21 mouse cellular contexts compared by ENCODE assay signal in the genomic region with DNA sequence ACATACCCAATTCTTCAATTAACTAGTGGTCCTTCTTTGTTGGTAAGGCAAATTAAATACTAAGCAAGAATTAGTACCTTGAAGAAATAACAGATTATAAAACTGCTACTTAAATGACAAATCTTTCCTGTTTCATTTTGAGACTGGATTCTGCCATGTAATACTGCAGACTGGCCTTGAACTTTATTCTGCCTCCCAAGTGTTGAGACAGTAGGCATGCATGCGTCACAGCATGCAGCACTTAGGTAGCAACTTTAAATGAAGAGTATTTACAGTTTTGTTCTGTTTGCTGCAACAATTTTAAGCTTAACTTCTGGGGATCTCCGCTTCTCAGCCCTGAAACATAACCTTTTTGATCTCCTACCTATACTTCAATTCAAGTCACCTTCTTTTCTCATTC. TPM values are rescaled to one million over a fixed set of nuclear protein-coding genes. Genes with fewer than 3 reads are reported as not detected.
"Had no signal": no experiment of that assay in that cellular context is flagged by ENCODE, and none has a peak within 500 bp of the region (broad histone marks: within the 10 kb centered on the region; RNA-seq: fewer than 3 reads in every experiment).

No protein-coding gene starts in this region.

- H3K4me2 ChIP-seq: limb, embryonic 12.5 days; limb, embryonic 15.5 days; lung, embryonic 15.5 days; midbrain, embryonic 13.5 days; neural tube, embryonic 13.5 days had no signal

- H3K27ac ChIP-seq: limb, embryonic 12.5 days; limb, embryonic 15.5 days; liver, embryonic 14.5 days; lung, embryonic 15.5 days; midbrain, embryonic 10.5 days; midbrain, embryonic 13.5 days; neural tube, embryonic 13.5 days; stomach, postnatal 0 days had no signal

- H3K27me3 ChIP-seq: limb, embryonic 12.5 days; limb, embryonic 15.5 days; lung, embryonic 15.5 days; megakaryocyte, embryonic 14.5 days; midbrain, embryonic 13.5 days; neural tube, embryonic 13.5 days had no signal

- DNase-seq: kidney, adult 18-20 months; left cerebral cortex, postnatal 4 days; lung, adult 18-20 months; lung, postnatal 10 days; lung, postnatal 36 days; thymus, adult 2 months; thymus, postnatal 14 days; thymus, postnatal 4 days had no signal

- H3K9ac ChIP-seq: limb, embryonic 12.5 days; limb, embryonic 15.5 days; liver, embryonic 14.5 days; lung, embryonic 15.5 days; midbrain, embryonic 13.5 days; neural tube, embryonic 13.5 days had no signal

- ATAC-seq: midbrain, embryonic 13.5 days; midbrain, embryonic 16.5 days had no signal

- H3K9me3 ChIP-seq: limb, embryonic 12.5 days; limb, embryonic 15.5 days; lung, embryonic 15.5 days; megakaryocyte, embryonic 14.5 days; midbrain, embryonic 10.5 days; midbrain, embryonic 13.5 days; neural tube, embryonic 13.5 days had no signal

- H3K4me3 ChIP-seq: limb, embryonic 12.5 days; limb, embryonic 15.5 days; lung, embryonic 15.5 days; megakaryocyte, embryonic 14.5 days; midbrain, embryonic 10.5 days; midbrain, embryonic 13.5 days; myocyte; neural tube, embryonic 13.5 days had no signal

RNA-seq across cellular contexts. Expression of gene Slc16a4, which starts 30.1 kb away (rescaled TPM):
- total RNA-seq: neutrophil, adult 5-6 weeks had no signal
- polyA plus RNA-seq: small intestine, adult 2 months had no signal
